Mouse (Mus musculus) gastrocnemius, postnatal 14 days (tissue): ENCODE results near the gene Ppp1r16b. TPM values are rescaled to one million over a fixed set of nuclear protein-coding genes. Genes with fewer than 3 reads are reported as not detected.

ENCODE experiments used
- DNase-seq: peaks from one replicate; pipeline ENCODE4 v3.0.0; 2021; ENCODE audit warnings: mixed read lengths
- intact Hi-C: fragments of 180-260 bp; cut with DNase I; formaldehyde crosslinking; loops from one replicate; pipeline ENCODE4 v1.15.1; 2025; ENCODE audit warnings: low total_unique reads
- microRNA-seq, 2 experiments: library from miRNA; unstranded; fragments of <30 nt; microRNA quantifications; one replicate each; pipeline ENCODE4 v1.2.0; 2021
- total RNA-seq, 2 experiments: library from RNA; stranded (reverse); gene quantifications; 2 replicates each; pipeline ENCODE4 v1.2.3; 2021

Gene Ppp1r16b
- total RNA-seq, 2 experiments from 2014 or later: 7.5 to 8.8 TPM

- intact Hi-C loops: no loop called here
- peak; percentile 93 for DNase-seq
Observed at GRCm38 (mm10) chr2:158794494-158795004, 129.4 kb downstream of the Ppp1r16b start, which contains the start of gene Dhx35. Dhx35 (plus strand) TSS chr2:158794807.

GRCm38 (mm10) chr2:158795043-158795442, 129.8 kb downstream of the Ppp1r16b start:
- no peak for DNase-seq
- intact Hi-C loops: no loop called here

GRCm38 (mm10) chr2:158795875-158796274, 130.7 kb downstream of the Ppp1r16b start:
- intact Hi-C loops: no loop called here
- DNase-seq: no peak

GRCm38 (mm10) chr2:158799328-158799727, 134.1 kb downstream of the Ppp1r16b start:
- no peak for DNase-seq
- intact Hi-C loops: no loop called here

- no peak for DNase-seq
- intact Hi-C loops: no loop called here
Observed at GRCm38 (mm10) chr2:158800788-158801187, 135.6 kb downstream of the Ppp1r16b start.

- DNase-seq: no peak
- intact Hi-C loops: no loop called here
Observed at GRCm38 (mm10) chr2:158803575-158803974, 138.4 kb downstream of the Ppp1r16b start.

GRCm38 (mm10) chr2:158815686-158816085, 150.5 kb downstream of the Ppp1r16b start:
- DNase-seq: no peak
- intact Hi-C loops: no loop called here

Small RNA genes within 50 kb of the gene (microRNA-seq; reads per million reads assigned to microRNA genes)
- 0 reads per million in 2 experiments for gene Gm26141
- 1.3 to 2.5 reads per million in 2 experiments for gene Mir3474

Other genes with a start within 250 kb of the Ppp1r16b start
- under 1 TPM in 1 of 2 experiments, not detected in 1; 0.59 TPM for gene Adig, start 162.8 kb upstream of the Ppp1r16b start, total RNA-seq
- gene Arhgap40, start 152.6 kb upstream of the Ppp1r16b start, total RNA-seq: not detected
- gene Slc32a1, start 54.6 kb upstream of the Ppp1r16b start, total RNA-seq: not detected
- gene Actr5, start 40.5 kb upstream of the Ppp1r16b start, total RNA-seq: 1 to 10 TPM; 3.2 to 4.1 TPM
- 1 to 10 TPM; 2.5 to 3.7 TPM for gene Fam83d, start 102.7 kb downstream of the Ppp1r16b start, total RNA-seq
- 1 to 10 TPM; 7.2 to 7.8 TPM for gene Dhx35, start 129.4 kb downstream of the Ppp1r16b start, total RNA-seq